Mouse (Mus musculus) frontal cortex, postnatal 14 days (tissue): ENCODE results near the gene Id1.

Experiments
- DNase-seq, 2 experiments: peaks; one replicate each; pipeline ENCODE4 v3.0.0; 2022; ENCODE audit warnings: low spot score in 2 of 2

Id1 gene

DNA sequence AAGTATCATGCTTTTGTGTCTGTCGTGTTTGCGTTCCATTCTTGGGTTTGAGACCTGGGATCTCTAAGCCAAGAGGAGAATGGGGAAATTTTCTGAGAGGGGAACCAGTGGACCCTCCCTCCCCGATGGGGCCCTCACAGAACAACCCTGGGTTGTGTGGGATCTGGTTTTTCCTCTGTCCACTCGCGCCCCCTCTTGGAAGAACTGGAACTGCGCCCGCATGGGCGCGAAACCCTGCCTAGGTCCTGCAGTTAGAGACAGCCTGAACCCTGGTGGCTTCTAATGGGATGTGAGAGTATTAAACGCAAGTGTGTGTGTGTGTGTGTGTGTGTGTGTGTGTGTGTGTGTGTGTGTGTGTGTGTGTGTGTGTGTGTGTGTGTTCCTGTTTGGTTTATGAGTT lies 6.4 kb downstream of the Id1 start:
- no peak for DNase-seq

DNA sequence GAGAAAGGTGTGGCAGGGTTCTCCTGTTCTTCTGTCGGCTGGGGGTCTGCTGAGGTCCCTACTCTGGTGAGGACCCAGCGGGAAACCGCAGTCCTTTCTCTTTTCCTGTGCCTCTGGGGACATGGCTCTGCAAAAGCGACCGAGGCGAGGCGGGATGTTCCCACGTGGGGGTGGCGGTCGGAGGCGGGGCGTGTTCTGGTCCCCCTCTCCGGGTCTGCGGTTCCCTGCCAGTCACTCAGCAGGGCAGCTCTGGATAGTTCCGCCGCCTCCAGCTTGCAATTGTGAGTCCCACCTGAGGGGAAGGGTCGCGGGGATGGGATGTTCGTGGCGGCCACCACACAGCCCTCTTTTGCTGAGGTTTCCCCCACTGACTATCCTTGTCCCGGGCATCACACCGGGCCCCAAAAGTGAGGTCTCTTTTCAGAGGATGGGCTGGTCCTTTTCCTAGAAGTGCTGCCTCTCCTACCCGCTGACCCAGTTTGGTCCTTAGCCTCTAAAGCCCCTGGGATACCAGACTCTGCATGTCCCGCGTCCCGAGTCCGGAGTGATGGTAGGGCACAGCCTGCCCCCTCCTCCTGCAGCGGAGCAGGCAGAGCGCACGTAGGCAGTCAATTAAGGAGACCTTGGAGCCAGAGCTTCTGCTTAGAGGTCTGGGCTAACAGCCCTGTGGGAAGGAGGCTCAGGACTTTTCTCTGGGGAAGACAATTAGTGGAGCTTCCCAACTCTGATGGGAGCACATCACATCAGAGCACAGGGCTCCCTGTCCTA lies 18.1 kb downstream of the Id1 start, which contains the start of gene Cox4i2:
Gene Cox4i2 (plus strand): TSS at position 230 of the 768 bp plus-strand sequence.
- no peak for DNase-seq

DNA sequence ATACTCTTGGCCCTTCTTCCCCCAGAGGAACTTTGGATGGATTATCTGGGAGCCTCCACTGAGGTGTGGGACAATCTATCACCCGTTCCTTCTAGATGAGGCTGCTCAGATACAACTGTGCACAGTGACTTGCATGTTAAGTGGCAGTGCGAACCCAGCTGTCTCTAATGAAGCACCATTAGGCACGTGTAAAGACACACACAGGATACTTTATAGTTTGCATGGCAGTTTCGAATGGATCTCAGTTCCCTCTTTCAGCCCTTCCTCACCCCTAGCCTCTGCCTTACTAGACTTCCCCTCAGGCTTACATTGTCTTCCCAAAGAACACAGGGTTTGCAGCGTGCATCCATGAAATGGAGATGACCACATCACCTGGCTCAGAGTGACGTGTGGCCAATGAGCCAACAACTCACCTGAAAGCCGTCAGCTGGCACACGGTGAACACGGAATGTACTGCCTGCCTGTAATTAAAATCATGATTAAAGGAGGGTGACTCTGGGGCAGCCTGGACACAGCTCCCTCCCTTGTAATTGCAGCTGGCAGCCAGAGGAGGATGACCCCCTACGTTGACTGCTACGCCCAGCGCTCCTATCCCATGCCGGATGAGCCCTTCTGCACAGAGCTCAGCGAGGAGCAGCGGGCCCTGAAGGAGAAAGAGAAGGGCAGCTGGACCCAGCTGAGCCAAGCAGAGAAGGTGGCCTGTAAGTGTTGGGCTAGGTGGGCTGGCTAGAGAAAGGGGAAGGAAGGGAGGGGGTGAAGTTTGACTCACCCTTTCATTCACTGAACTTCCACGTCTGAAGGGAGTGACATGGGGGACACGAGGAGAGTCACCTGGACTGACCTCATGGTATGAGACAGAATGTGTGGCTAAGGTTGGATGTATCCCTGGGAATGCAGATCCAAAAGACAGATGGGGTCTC lies 20.7 kb downstream of the Id1 start:
- no peak for DNase-seq

DNA sequence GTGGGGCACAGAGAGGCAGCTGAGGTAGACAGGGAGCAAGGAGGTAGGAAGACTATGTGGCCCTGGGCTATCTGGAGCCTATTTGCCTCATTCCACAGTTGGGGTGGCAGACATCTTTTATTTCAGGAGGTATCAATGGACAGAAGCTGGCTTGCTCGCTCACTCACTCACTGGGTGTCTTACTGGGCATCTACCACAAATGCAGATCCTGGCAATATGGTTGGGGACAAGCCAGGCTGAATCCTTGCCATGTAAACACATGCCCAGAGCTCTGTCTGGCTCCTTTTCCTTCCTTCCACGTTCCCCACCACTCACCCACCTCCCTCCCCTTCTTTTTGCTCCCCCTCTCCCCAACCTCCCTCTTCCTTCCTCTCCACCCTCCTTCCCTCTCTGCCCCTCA lies 21.4 kb downstream of the Id1 start:
- DNase-seq, result no peak

DNA sequence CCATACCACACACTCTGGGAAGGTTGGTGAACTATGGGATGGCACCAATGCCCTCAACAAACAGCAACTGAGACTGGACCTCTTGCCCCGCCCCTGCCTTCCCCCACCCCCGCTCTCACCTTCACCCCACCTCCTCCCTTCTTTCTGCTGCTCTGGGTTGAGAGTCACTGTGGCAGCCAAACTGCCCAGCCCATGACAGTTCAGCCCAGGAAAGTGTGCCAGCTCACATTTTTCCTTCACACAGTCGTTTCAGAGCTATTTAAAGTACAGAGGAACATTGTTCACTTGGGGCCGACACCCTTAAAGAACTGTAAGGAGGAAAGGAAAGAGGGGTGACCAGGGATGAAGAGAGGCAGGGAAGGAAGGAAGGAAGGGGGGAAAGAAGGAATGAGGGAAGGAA lies 22.3 kb downstream of the Id1 start:
- no peak for DNase-seq

DNA sequence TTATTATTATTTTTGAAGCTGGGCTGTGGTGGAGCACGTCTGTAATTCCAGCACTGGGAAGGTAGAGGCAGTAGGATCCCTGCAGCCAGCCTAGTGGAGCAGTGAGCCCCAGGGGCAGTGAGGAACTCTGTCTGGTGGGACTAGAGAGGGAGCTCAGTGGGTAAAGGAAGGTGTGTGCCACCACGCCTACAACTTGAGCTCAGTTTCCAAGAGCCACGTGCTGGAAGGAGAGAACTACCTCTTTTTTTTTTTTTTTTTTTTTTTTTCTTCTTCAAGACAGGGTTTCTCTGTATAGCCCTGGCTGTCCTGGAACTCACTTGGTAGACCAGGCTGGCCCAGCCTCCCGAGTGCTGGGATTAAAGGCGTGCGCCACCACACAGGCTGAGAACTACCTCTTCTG lies 27.3 kb downstream of the Id1 start:
- no peak for DNase-seq

DNA sequence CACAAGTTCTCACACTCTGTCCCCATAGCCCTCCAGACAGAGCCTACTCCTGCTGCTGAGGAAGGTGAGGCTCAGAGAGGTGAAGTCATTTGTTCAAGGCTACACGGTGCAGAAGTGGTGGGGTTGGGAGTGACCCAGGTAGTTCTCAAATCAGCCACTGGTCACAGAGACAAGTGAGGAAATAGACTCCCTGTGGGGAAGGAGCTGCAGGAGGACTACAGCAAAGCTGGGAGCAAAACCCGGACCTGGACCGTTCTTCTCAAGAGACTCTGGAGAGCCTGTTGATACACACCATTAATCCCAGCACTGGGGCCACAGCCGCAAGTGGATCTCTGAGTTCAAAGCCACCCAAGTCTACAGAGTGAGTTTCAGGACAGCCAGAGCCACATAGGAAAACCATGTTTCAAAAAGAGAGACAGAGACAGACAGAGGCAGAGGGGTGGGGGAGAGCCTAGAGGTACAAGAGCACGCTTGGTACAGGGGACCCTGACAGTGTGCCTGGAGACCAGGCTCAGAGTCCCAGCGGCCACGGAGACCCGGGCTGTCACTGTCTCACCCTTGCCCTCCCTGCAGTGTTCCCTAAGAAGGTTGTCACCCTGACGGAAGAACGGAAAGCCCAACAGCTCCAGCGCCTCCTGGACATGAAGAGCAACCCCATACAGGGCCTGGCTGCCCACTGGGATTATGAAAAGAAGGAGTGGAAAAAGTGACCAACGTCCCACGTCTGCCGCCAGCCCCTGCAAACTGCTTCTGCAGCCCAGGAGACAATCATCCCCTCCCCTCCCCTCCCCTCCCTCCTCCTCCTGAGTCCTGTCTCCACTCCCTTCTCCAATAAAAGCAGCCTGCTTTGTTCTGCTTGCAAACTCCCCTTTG lies 28.4 kb downstream of the Id1 start:
- no peak for DNase-seq

DNA sequence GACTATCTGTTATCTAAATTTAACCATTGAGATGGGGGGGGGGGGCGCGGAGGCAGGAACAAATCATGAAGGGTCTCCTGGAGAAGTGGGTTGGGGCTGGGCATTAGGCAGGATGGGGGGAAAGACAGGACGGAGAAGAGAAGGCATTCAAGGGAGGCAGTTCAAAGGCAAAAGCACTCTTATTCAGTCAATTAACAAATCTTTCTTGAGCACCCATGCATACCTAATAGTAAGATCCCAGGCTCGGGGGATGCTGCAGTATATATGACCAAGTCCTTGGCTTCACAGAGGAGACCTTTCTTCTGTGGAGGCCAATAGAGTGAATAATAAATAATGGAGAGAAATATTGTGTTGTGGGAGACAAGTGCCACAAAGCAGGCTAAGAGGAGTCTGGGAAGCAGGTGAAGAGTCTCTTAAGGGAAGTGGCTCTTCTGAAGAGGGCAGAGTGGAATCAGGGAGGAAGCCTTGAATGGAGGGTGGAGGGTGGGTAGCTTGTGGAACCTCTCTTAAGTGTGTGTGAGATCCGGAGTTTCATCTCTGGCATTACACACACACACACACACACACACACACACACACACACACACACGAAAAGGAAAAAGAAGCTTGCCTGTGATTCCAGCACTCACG lies 29.1 kb downstream of the Id1 start:
- DNase-seq, result no peak

DNA sequence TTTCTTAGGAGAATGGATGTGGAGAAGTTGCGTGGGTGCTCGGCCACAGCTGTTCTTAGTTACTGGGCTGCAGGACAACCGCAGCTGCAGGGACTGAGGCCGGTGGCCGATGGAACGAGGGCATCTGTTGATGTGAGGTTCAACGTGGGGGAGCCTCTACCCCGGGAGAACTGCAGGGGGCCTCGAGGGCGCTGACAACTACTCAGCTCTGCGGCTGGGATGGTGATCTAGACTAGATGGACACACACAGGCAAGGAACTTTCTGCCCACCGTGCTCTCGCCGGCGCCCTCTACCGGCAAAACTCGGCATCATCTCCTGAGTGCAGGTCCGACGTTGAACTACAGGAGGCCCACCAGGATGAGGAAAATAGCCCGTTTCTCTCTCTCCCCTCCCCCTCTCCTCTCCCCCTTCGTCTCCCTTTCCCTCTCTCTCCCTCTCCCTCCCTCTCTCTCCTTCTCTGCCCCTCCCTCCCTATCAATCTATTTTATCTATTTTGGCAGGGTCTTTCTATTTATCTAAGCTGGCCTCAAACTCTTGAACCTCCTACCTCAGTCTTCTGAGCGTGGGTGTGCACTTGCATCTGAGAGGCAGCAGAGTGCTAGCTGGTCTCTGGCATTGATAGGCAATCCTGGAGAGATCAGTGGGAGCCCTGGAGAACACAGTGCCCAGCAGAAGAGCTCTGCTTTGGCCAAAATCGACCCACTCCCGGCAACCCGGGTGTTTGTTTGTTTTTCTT lies 30.5 kb downstream of the Id1 start:
- DNase-seq, result peak; percentile 68 to 85

DNA sequence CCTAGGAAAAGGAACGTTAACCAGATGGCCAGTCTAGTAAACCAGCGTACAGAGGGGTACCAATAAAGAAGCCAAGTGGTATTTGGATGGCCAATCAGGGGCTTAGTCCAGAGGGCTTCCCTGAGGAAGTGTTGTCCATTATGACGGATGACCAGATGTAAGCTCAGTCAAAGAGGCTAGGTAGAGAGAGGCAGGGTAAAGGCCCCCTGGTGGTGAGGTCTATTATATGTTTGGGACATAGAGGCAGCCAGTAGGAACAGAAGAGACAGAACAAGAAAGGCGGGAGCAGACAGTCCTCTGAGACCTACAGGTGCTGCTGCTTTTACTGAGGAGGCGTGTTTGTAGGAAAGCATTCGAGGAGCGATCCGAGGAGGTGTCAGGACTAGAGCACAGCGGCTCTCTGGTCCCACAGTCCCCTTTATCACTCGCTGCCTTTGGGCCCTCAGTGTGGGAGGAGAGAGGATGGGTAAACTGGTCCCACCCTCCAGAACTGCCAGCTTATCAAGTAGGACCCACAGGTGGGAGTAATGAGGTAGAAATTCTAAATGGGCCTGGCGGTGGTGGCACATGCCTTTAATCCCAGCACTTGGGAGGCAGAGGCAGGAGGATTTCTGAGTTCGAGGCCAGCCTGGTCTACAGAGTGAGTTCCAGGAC lies 31.7 kb downstream of the Id1 start:
- DNase-seq, result no peak

DNA sequence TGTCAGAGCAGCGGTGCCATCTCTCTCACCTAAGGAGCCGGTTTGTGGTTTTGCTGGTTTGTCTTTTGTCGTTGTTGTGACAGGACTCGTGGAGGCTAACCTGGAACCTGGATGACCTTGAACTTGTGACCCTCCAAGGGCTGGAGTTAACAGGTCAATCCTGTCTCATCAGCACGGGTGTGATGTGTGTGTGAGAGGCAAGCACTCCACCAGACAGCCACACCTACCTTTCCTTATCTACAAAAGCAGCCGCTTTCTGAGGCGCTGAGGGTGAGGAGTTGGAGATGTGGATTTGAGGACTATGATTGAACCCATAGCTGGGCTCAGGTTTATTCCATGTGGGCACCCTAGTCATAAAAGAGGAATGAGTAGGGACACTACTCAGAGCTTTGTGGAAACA lies 33.6 kb downstream of the Id1 start:
- no peak for DNase-seq

DNA sequence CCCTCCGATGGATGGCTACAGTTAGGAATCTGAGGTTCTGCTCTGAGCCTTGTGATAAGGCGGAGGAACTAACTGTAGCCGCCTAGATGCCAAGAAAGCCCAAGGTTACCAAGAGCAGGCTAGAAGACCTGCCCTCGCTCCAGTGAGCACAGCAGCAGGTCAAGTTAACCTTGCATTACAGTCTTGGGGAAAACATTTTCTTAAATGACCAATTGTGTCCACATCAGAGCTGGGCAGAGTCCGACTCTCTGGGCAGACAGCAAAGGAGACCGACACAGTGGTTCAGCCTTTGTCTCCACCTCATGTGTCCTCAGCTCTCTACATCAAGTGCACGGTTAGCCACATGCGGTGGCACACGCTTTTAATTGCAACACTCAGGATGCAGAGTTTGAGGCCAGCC lies 35.5 kb downstream of the Id1 start:
- DNase-seq, result no peak

DNA sequence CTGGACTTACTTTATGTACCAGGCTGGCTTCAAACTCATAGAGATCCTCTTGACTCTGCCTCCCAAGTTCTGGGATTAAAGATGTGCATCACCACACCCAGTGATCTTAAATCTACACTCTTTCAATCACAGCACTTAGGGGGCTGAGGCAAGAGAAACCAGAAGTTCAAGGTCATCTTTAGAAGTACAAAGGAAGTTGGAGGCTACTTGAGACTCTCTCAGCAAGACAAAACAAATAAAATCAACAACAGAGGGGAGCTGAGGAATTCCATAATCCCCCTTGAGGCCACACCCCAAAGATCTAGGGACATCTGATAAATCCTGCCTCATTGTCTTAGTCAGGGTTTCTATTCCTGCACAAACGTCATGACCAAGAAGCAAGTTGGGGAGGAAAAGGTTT lies 36.2 kb downstream of the Id1 start:
- DNase-seq, result no peak

DNA sequence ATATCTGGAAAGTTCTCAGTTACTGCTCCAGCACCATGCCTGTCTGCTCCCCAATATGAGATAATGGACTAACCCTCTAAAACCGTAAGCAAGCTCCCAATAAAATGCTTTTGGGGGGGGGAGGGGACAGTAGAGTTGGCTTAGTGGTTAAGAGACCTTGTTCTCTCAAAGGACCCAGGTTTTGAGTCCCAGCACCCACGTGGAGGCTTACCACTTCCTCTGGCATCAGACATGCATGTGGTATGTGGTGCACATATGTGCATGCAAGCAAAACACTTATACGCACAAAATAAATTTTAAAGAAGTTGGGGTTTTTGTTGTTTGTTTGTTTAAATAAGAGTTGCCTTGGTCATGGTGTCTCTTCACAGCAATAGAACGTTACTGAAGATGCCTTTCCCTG lies 39.3 kb downstream of the Id1 start:
- DNase-seq, result no peak

DNA sequence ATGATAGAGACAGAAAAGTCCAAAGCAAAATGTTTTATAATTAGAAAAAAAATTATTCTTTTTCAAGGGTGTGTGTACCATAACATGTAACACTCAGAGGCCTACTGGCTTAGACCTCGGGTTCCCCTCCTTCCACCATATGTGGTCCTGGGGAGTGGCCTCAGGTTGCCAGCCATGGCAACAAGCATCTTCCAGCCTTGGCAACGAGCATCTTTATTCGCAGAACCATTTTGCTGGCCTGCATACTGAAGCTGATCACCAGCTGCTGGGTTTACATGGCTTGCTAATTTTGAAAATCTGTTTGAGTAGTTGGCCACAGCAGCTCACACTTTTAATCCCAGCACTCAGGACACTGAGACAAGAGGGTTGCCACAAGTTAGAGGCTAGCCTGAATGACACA lies 40.0 kb downstream of the Id1 start:
- no peak for DNase-seq

DNA sequence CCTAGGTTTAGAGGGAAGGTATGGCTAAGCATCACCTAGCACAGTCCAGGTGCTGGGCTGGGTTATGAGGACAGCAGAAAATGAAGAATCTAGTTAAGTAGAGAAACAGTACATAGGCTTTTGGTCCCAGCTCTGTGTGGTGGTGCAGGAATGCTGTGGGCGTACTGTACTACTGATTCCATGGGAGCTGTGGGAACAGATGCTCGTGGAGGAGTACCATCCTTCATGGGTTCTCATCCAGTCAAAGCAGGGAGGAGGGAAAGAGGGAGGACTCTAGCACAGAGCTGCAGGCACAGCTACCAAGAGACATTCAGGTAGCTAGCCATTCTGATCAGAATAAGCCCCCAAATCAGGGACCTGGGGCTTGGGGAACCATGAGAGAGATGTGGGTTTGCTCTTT lies 40.4 kb downstream of the Id1 start:
- peak; percentile 51 to 56 for DNase-seq

DNA sequence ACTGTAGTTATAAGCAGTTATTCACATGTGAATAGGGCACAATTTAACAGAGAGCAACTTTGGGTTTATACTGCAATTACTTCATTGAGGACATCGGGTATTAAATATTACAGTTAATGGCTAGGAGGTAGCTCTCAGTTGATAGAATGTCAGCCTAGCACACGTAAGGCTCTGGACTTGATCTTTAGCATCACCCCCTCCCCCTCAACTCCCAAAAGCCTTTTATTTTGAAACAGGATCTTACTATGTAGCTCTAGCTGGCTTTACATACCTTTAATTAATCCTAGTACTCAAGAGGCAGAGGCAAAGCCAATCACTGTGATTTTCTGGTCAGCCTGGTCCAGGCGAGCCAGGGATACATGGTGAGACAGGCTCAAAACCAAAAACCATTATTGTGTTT lies 41.0 kb downstream of the Id1 start:
- no peak for DNase-seq

DNA sequence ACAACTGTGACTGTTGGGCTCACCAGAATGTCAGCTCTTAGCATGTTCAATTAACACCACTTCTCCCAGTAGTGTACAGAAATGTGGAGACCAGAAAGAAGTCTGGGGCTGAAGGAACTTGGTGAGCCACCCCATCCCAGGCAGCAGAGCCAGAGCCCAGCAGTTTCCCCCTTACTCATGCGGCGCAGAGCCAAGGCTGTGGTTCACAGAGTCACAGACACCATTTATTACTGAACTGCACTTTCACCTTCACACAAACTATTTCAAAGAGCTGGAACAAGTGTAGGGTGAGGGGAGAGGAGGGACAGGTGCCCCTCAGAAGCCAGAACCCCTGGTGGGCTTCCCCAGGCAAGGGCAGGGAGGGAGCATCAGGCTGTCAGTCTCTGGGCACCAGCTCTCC lies 44.4 kb downstream of the Id1 start:
- DNase-seq, result no peak

DNA sequence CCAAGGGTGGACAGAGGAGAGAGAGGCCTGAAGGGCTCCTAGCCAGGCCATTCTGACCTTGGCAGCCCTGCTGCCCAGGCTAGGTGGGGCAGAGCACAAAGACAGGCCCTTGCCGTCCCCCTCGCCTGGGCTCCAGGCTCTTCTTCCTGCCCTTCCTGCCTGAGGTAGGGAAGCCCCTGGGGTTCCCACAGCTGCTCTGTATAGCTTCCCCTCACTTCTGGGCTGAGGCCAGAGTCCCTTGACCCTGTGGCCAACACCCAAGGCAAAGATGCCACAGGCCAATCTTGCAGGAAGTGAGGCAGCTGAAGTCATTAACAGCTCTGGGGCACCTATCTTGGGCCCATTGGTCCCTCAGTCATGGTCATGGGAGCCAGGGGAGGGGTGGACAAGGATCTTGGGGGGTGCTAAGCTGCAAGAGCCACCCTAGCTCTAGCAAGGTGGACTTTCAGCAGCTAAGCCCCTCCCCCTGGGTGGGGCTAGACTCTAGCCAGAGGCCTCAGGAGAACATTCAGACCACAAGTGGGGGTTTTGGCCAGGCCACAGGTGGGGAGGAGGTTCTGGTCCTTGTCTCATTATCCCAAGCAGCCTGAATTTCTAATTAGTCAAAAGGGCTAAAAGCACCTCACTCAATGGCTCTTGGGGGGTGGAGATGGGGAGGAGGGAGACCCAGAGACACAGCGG lies 45.1 kb downstream of the Id1 start:
- no peak for DNase-seq

DNA sequence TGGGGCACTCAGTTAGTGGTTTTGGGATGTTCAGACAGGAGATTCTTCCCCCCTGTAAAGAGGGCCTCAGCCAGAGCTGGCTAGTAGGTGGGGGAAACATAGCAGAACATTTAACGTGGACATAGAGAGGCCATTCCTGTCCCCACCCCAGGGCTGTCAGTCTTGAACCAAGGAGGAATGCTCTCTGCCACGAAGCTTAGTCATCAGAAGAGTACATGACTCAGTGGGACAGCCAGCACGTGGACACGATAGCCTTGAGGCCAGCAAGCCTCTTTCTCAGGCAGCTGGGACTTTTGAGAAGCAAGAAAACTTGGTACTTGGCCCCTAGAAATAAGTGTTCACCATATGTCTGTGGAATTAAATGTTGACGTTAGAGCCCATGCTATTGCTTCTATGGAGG lies 46.6 kb downstream of the Id1 start:
- no peak for DNase-seq
